Mouse (Mus musculus) natural killer cell, adult 2 months (primary cell): ENCODE data around the gene Crp.

ENCODE experiments used
- DNase-seq, 2 experiments: peaks; one replicate each; pipeline ENCODE4 v3.0.0; 2022; ENCODE audit warnings: low spot score in 2 of 2

The Crp gene

DNA sequence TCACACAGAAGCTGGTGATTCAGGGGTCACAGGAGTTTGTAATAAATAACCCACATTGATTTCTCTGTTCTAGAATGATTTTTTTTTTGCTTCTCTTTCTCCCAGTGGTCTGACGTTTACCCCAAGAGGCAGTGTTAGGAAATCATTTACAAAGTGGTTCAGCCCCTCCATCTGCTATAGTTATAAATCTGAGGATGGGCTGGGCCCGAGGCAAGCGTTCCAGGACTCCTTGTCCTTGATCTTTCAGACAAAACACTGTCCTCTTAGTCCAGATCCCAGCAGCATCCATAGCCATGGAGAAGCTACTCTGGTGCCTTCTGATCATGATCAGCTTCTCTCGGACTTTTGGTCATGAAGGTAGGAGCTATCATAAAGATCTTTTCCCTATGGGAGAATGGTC lies at the start of gene Crp:
TSS of gene Crp (plus strand) at position 212 of the 400 bp plus-strand sequence.
- no peak for DNase-seq

GRCm38 (mm10) chr1:172649396-172649795 lies 48.5 kb upstream of the Crp start:
- DNase-seq = no peak

- DNase-seq = no peak
Measured at GRCm38 (mm10) chr1:172650519-172651287, 47.2 kb upstream of the Crp start.

DNA sequence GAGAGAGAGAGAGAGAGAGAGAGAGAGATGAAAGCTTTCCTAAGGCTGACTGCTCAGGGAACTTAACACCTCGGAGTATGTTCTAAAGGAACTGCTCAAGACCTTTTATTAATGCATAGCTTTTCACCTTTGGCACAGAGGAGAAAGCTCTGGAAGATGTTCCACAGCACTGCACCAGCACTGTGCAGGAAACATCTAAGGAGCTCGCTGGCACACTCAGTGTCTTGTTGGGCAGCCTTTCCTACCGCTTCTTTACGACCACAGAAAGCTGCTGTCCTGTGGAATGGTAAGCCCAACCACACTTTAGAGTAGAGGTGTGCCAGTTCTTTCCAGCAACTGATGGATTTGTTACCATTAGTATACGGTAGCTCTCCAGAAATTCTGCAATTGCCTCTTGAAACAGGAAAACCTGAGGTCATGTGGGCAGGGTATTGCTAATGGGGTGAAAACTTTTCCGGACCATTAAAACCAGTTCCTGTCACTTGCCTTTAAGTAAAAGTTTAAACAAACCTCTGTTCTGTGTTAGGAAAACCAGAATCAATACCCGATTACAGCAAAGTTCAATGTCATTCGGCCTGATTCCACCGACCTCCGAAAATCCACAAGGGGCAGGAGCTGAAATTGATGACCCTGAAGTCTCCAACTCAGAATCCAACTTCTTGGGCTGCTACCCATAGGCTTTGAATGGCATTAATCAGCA lies 46.4 kb upstream of the Crp start:
- no peak for DNase-seq

- DNase-seq = no peak
Measured at GRCm38 (mm10) chr1:172652040-172652662, 45.7 kb upstream of the Crp start.

DNA sequence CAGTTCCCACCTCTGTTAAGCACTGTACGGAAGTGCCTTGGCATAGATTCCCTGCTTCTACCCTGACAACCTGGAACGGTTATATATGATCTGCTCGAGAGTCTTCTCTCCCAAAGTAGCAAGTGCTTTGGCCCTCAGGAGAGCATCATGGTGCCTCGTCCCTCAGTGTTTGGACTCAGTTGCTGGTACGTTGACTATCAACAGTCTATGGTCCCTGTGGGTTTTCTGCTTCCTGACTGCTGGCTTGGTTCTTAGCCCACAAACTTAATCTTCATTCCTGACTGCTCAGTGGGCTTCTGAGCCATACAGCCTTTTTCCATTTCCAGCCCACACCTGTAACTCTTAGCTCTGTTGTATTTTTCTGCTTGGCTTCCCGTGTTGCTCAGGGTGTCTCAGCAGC lies 44.0 kb upstream of the Crp start:
- no peak for DNase-seq

GRCm38 (mm10) chr1:172657266-172657665 lies 40.6 kb upstream of the Crp start:
- DNase-seq = no peak

- no peak for DNase-seq
Measured at GRCm38 (mm10) chr1:172659688-172660087, 38.2 kb upstream of the Crp start.

DNA sequence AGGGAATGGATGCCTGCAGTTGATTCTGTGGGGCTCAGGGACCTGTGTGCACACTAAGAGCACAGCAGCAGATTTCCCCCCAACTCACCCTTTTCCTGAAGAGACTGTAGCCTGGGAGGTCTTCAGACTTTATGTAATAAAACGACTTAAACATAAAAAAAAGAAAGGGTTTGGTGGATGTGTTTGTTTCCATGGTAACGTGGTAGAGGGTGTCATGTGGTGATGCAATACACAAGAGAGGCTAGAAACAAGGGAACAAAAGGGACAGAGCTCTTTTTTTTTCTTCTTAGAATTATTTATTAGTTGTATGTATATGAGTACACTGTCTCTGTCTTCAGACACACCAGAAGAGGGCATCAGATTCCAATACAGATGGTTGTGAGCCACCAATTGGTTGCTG lies 32.4 kb upstream of the Crp start:
- no peak for DNase-seq

DNA sequence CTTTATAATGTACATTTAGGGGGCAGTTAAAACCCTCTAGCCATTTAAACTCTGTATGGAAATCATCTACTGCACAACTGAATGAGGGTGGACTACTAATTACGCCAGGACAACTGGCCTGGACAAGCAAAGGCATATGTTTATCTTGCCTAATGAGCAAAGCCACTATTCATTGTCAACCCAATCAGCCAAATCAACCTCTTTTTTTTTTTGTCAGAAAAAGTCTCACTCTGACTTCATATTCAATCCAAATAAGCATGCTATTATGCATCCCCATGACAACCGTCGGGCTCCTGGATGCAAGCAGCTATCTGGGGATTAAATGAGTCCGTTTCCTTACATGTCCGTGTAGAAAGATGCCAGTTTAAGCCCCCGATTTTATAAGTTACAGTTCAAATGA lies 30.3 kb upstream of the Crp start:
- no peak for DNase-seq

DNA sequence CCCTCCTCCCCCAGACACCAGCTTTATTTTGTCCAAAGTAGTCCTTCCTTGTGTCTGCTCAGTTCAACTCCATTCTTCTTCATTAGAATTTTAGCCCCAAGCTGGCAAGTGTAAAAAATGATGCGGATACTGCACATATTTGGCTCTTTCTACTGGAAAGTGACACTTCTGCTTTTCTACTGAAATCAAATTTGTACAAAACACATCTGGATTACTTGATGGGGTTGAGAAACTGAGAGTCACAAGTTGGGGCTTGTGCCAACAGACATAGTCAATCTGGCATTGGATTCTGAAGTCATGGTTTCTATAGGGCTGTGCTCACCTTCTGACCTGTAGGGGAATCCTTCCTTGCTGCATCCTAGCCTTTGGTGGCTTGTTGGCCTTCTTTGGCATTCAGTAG lies 27.1 kb upstream of the Crp start:
- DNase-seq = no peak

- DNase-seq = no peak
Measured at GRCm38 (mm10) chr1:172680742-172681141, 17.1 kb upstream of the Crp start.

- no peak for DNase-seq
Measured at GRCm38 (mm10) chr1:172683551-172683950, 14.3 kb upstream of the Crp start.

DNA sequence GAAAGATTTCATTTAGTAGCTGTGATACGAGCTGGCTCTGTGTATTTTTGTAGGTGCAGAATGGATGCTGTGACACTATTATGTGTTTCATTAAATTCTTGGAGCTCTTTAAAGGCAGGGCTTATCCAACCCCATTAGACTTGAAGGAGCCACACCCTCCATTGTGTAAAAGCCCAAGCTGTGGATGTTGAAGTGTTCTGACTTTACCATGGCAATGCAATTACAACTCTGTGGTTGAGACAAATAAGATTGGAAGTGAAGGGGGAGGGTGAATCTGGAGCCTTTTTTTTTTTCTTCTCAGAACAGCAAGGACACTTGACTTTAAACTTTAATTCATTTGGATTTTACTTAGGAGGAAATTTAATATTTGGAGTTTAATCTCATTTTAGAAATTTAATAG lies 13.9 kb upstream of the Crp start:
- no peak for DNase-seq

- no peak for DNase-seq
Measured at GRCm38 (mm10) chr1:172685178-172685577, 12.7 kb upstream of the Crp start.

- no peak for DNase-seq
Measured at GRCm38 (mm10) chr1:172697422-172697821, 433 bp upstream of the Crp start.

DNA sequence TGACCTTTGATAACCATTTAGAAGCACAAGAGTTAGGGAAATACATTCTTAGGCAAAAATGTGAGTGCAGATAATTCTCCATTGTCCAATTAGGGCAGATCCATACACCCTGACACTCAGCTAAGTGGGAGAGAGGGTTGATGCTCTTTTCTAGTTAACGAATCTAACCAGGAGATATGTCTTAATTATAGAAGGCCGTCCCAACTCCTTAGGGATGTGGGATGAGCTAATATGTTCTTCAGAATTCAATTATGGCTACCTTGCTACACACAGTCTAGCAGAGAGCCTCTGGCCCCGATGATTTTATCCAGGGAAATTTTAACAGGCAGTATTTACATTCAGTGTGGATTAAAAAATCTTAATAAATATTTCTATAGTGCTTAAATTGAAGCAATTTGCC lies 3.0 kb downstream of the Crp start:
- no peak for DNase-seq

DNA sequence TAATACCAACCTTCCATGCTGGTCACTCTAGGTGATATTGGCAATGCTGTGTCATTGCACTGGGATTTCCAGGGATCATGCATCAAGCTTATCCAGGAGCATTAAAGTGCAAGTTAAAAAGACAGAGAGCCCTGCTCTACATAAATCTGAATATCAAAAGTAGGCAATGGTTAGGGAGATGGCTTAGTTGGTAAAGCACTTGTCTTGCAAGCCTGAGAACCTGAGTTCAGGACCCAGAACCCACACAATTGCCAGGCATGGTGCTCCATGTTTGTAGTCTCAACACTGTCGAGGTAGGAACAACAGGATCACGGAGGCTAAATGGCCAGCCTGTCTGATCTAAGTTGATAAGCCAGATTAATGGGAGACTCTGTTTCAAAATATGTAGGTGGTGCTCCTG lies 3.5 kb downstream of the Crp start:
- DNase-seq = no peak

- DNase-seq = no peak
Measured at GRCm38 (mm10) chr1:172701901-172702300, 4.0 kb downstream of the Crp start.

DNA sequence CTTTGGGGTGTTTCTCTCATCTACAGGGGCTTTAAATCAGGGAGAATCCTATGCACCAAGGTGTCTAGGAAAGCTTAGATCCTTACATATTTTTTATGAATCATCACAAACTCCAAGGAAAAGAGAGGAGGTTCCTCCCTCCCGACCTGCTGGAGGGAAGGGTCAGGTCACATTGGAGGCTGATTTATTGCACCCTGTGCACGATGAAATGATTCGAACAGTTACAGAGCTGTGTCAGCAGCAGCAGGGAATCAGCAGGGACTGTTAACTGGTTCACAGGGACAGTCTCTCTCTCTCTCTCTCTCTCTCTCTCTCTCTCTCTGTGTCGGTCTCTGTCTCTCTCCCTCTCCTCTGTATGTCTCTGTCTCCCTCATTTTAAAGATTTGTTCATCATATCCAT lies 6.9 kb downstream of the Crp start:
- DNase-seq = no peak

DNA sequence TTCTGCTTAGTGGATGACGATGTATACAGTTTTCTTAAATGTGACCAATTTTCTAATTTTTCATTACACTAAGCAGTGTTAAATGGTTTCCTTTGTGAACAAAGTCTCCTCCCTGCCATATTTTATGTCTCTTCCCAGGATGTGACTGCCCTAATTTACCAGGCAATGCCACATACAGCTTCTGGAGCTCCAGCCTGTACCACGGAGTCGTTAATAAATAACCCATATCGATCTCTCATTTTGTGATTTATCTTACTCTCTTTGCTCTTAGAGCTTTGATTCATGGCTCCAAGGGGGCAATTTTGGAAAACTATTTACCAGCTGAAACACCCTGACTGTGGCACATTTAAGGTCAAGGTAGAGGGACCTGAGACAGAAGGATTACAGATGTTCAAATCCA lies 8.4 kb downstream of the Crp start:
- no peak for DNase-seq

GRCm38 (mm10) chr1:172709788-172710350 lies 12.0 kb downstream of the Crp start:
- no peak for DNase-seq

DNA sequence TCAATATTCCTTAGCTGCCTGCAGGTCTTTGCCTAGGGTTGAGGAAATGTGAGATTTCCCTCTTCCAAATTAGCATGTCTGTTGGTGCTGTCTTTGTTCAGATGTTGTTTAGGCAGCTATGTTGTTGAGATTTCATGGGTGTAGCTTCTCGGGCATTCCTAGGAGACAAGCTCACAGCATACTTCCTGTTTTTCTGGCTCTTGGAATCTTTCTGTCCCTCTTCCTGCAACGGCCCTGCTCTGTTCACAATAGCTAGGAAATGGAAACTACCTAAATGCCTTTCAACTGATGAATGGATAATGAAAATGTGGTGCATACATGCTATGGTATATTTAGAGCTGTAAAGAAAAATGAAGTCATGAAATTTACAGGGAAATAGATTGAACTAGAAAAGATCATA lies 13.5 kb downstream of the Crp start:
- no peak for DNase-seq
